Mouse (Mus musculus): Measurements from ENCODE around the gene Slc2a13.

- TF ChIP-seq CTCF (IDR thresholded peaks at IDR 0.05; ENCODE audit: borderline replicate concordance, extremely low read depth, insufficient read depth, insufficient read length) (no peak), POLR2A (IDR thresholded peaks at IDR 0.05; ENCODE audit: borderline replicate concordance, extremely low read depth, insufficient read depth, insufficient read length, poor library complexity, severe bottlenecking) (no peak)
Observed at GRCm38 (mm10) chr15:91316964-91317363, 256.1 kb downstream of the Slc2a13 start.

Measured in brain, embryonic 14.5 days (tissue).